Mouse (Mus musculus) lung, postnatal 25 days (tissue): ENCODE results near the gene Tom1l2.

Source experiments
- DNase-seq: peaks from one replicate; pipeline ENCODE4 v3.0.0; 2022; ENCODE audit warnings: low spot score

The Tom1l2 gene

GRCm38 (mm10) chr11:60346537-60346936 lies 6.2 kb downstream of the Tom1l2 start:
- peak; percentile 65 for DNase-seq

- DNase-seq = no peak
Measured at GRCm38 (mm10) chr11:60345868-60346267, 6.8 kb downstream of the Tom1l2 start.

GRCm38 (mm10) chr11:60339361-60339760 lies 13.3 kb downstream of the Tom1l2 start:
- no peak for DNase-seq

GRCm38 (mm10) chr11:60338291-60338690 lies 14.4 kb downstream of the Tom1l2 start:
- peak; percentile 55 for DNase-seq

- peak; percentile 20 for DNase-seq
Measured at GRCm38 (mm10) chr11:60335771-60336170, 16.9 kb downstream of the Tom1l2 start.

- DNase-seq = no peak
Measured at GRCm38 (mm10) chr11:60334124-60334523, 18.6 kb downstream of the Tom1l2 start.

- no peak for DNase-seq
Measured at GRCm38 (mm10) chr11:60333461-60333860, 19.2 kb downstream of the Tom1l2 start.

- no peak for DNase-seq
Measured at GRCm38 (mm10) chr11:60330551-60330950, 22.2 kb downstream of the Tom1l2 start.

- DNase-seq = no peak
Measured at GRCm38 (mm10) chr11:60323731-60324130, 29.0 kb downstream of the Tom1l2 start.

GRCm38 (mm10) chr11:60321438-60321837 lies 31.3 kb downstream of the Tom1l2 start:
- peak; percentile 44 for DNase-seq

- no peak for DNase-seq
Measured at GRCm38 (mm10) chr11:60320426-60321037, 32.2 kb downstream of the Tom1l2 start.

- no peak for DNase-seq
Measured at GRCm38 (mm10) chr11:60319257-60320066, 33.2 kb downstream of the Tom1l2 start.

GRCm38 (mm10) chr11:60318716-60319115 lies 34.0 kb downstream of the Tom1l2 start:
- no peak for DNase-seq

- no peak for DNase-seq
Measured at GRCm38 (mm10) chr11:60317376-60318102, 35.2 kb downstream of the Tom1l2 start.

- DNase-seq = no peak
Measured at GRCm38 (mm10) chr11:60316883-60317282, 35.8 kb downstream of the Tom1l2 start.

- DNase-seq = no peak
Measured at GRCm38 (mm10) chr11:60316250-60316649, 36.5 kb downstream of the Tom1l2 start.

GRCm38 (mm10) chr11:60311025-60311854 lies 41.5 kb downstream of the Tom1l2 start:
- peak; percentile 61 for DNase-seq

GRCm38 (mm10) chr11:60309875-60310274 lies 42.8 kb downstream of the Tom1l2 start:
- no peak for DNase-seq

GRCm38 (mm10) chr11:60308506-60309116 lies 44.1 kb downstream of the Tom1l2 start:
- no peak for DNase-seq

- DNase-seq = no peak
Measured at GRCm38 (mm10) chr11:60308061-60308460, 44.6 kb downstream of the Tom1l2 start.

- no peak for DNase-seq
Measured at GRCm38 (mm10) chr11:60307375-60307825, 45.3 kb downstream of the Tom1l2 start.
